Mouse (Mus musculus) kidney, postnatal 14 days (tissue): ENCODE results near the gene Olig2.

Experiments
- DNase-seq: peaks from one replicate; pipeline ENCODE4 v3.0.0; 2022; ENCODE audit warnings: mixed read lengths

Olig2 gene

GRCm38 (mm10) chr16:91225233-91226037 is at the start of gene Olig2:
Gene Olig2 (plus strand): TSS chr16:91225457.
- peak; percentile 13 for DNase-seq

GRCm38 (mm10) chr16:91175892-91176291 is 49.4 kb upstream of the Olig2 start:
- no peak for DNase-seq

GRCm38 (mm10) chr16:91187046-91187445 is 38.2 kb upstream of the Olig2 start:
- DNase-seq, result no peak

- no peak for DNase-seq
Measured at GRCm38 (mm10) chr16:91187662-91188061, 37.6 kb upstream of the Olig2 start.

- DNase-seq, result no peak
Measured at GRCm38 (mm10) chr16:91188304-91188703, 37.0 kb upstream of the Olig2 start.

- no peak for DNase-seq
Measured at GRCm38 (mm10) chr16:91191233-91191632, 34.0 kb upstream of the Olig2 start.

GRCm38 (mm10) chr16:91191663-91192237 is 33.5 kb upstream of the Olig2 start:
- no peak for DNase-seq

- DNase-seq, result no peak
Measured at GRCm38 (mm10) chr16:91192672-91193354, 32.4 kb upstream of the Olig2 start.

- no peak for DNase-seq
Measured at GRCm38 (mm10) chr16:91199815-91200214, 25.4 kb upstream of the Olig2 start.

- DNase-seq, result no peak
Measured at GRCm38 (mm10) chr16:91202989-91203388, 22.3 kb upstream of the Olig2 start.

- DNase-seq, result no peak
Measured at GRCm38 (mm10) chr16:91206371-91206770, 18.9 kb upstream of the Olig2 start.

- no peak for DNase-seq
Measured at GRCm38 (mm10) chr16:91217077-91217476, 8.2 kb upstream of the Olig2 start.

GRCm38 (mm10) chr16:91217948-91218347 is 7.3 kb upstream of the Olig2 start:
- DNase-seq, result no peak

- no peak for DNase-seq
Measured at GRCm38 (mm10) chr16:91219246-91219645, 6.0 kb upstream of the Olig2 start.

- DNase-seq, result no peak
Measured at GRCm38 (mm10) chr16:91222171-91222642, 3.0 kb upstream of the Olig2 start.

- no peak for DNase-seq
Measured at GRCm38 (mm10) chr16:91222643-91223271, 2.5 kb upstream of the Olig2 start.

GRCm38 (mm10) chr16:91223327-91224067 is 1.8 kb upstream of the Olig2 start:
- DNase-seq, result no peak

- DNase-seq, result no peak
Measured at GRCm38 (mm10) chr16:91224068-91224402, 1.2 kb upstream of the Olig2 start.

GRCm38 (mm10) chr16:91224481-91225232 is 600 bp upstream of the Olig2 start:
- no peak for DNase-seq

GRCm38 (mm10) chr16:91226038-91226882 is 1.0 kb downstream of the Olig2 start:
- DNase-seq, result no peak
